Mouse (Mus musculus) E14TG2a.4 (cell line): ENCODE results near the gene Olfr125.

Source experiments
- CTCF ChIP-seq: conservative IDR thresholded peaks from 2 replicates; pipeline ENCODE4 v1.5.1; 2014; ENCODE audit warnings: low read length
- NANOG ChIP-seq: IDR thresholded peaks from 2 replicates; pipeline ENCODE4 v1.6.1; 2014; ENCODE audit warnings: borderline replicate concordance, low read length, mixed read lengths

DNA sequence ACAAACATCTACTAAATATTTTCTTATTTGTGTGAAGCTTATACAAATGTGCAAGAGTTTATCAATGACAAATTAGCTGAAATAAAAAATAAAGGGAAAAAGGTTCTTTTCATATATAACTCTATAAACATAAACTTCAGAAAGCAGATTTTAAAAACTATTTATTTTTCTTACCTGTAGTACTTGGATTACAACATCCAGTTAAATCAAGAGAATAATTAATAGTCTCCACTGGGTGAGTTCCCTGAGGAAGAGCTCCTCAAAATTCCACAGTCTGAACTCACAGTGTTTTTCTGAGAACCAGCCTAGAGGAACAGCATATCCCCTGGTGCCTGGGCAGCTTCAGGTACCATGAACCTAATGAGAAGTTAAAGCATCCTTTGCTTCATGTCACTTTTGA, at the start of gene Olfr125:
- TF ChIP-seq CTCF, result no peak
- no peak for TF ChIP-seq NANOG
